Mouse (Mus musculus): ENCODE measurements around the gene Cnpy1.

GRCm38 (mm10) chr5:28290630-28291029, 45.0 kb upstream of the Cnpy1 start:
- TF ChIP-seq CTCF (IDR thresholded peaks at IDR 0.05; ENCODE audit: extremely low read depth, insufficient read depth, low read length) (no peak), POLR2A (IDR thresholded peaks at IDR 0.05; ENCODE audit: extremely low read depth, insufficient read depth, low read length) (no peak)

Data from cortical plate, adult 2 months (tissue).